Mouse (Mus musculus) c-Kit-positive CD71-negative TER-119-negative erythroid progenitor cells, embryonic 14.5 days (primary cell): ENCODE results near the gene Hist2h2be.
"Not testable (repeated sequence)": the region's sequence is repeated elsewhere in the genome, so short reads cannot be mapped to it uniquely, and the experiment has no call there.

Experiments used
- DNase-seq: peaks from one replicate; pipeline ENCODE4 v3.0.0-alpha.2; 2013; ENCODE audit warnings: low read depth

The Hist2h2be gene

GRCm38 (mm10) chr3:96262216-96262875 lies 41.4 kb downstream of the Hist2h2be start:
- DNase-seq = no peak

- DNase-seq = peak; percentile 94
Measured at GRCm38 (mm10) chr3:96262979-96263550, 42.1 kb downstream of the Hist2h2be start, which contains the start of gene Hist2h4. TSS of gene Hist2h4 (minus strand) at chr3:96263311.

GRCm38 (mm10) chr3:96263558-96264403 lies 42.9 kb downstream of the Hist2h2be start:
- DNase-seq = no peak

GRCm38 (mm10) chr3:96264404-96264949 lies 43.6 kb downstream of the Hist2h2be start:
- no peak for DNase-seq

GRCm38 (mm10) chr3:96266132-96266710 lies 45.3 kb downstream of the Hist2h2be start:
- no peak for DNase-seq

GRCm38 (mm10) chr3:96267541-96267940 lies 46.6 kb downstream of the Hist2h2be start:
- no peak for DNase-seq

- DNase-seq = peak; percentile 66
Measured at GRCm38 (mm10) chr3:96268051-96268775, 47.3 kb downstream of the Hist2h2be start, which contains the start of gene Hist2h3b. TSS of gene Hist2h3b (plus strand) at chr3:96268654.

GRCm38 (mm10) chr3:96268776-96269378 lies 48.0 kb downstream of the Hist2h2be start:
- not testable (repeated sequence) for DNase-seq

GRCm38 (mm10) chr3:96269511-96270474 lies 48.9 kb downstream of the Hist2h2be start, which contains the start of gene Hist2h2bb:
TSS of gene Hist2h2bb (plus strand) at chr3:96269752.
- peak; percentile 94 for DNase-seq
